Mouse (Mus musculus) testis, adult 2 months (tissue): ENCODE results near the gene Zfp46.

Experiments used
- CTCF ChIP-seq: fragments of 200-500 bp; IDR thresholded peaks from 2 replicates; pipeline ENCODE4 v1.5.1; 2012; ENCODE audit warnings: low read depth, mild to moderate bottlenecking, inconsistent platforms, low read length, moderate library complexity; ENCODE audit not compliant: control insufficient read depth, insufficient read depth, insufficient replicate concordance
- POLR2A ChIP-seq: fragments of 200-500 bp; IDR thresholded peaks from 2 replicates; pipeline ENCODE4 v1.6.1; 2012; ENCODE audit warnings: low read depth, mild to moderate bottlenecking, inconsistent platforms, low read length, moderate library complexity; ENCODE audit not compliant: control insufficient read depth

GRCm38 (mm10) chr4:136246568-136246969, 37.9 kb upstream of the Zfp46 start:
- TF ChIP-seq CTCF, result no peak
- TF ChIP-seq POLR2A, result no peak
